Mouse (Mus musculus): ENCODE measurements around the gene Zpr1. TPM values are rescaled to one million over a fixed set of nuclear protein-coding genes. Genes with fewer than 3 reads are reported as not detected.

Zpr1 gene
- total and polyA plus RNA-seq, 3 experiments = 35.7 to 52.0 (median 43.0) TPM

DNA sequence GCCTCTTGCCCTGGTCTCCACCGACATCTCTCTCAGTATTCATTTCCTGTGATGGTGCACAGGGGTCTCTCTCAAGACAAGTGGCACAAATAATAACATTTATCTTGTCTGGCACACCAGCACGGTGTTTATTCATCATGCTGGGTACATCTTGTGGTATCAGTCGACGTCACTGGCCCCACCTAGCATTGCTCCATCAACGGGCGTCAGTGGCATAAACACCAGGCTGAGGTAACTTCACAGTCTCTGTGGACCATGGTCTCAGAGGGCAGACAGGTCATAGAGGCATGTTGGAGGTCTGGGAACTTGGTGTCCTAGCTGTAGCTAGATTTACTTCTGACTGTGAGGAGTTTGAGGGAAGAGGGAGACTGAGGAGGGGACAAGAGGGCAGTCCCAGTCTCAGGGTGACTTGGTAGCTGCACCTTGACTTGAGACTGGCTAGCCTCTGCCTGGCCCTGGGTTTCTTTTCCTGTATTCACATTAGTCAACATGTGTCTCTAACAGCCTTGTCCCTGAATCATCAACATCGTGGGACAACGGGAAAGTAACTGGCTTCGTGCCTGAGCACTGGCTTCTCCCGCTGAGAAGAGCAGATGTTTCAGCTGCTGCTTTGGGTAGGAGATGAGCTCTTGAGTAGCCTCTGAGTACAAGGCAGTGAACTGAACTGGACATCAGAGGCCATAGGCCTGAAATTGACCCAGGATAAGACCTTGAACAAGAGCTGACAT, 16.0 kb upstream of the Zpr1 start:
- DNase-seq (ENCODE audit: low spot score) (no peak), ATAC-seq (ENCODE audit: extremely low read depth, insufficient number of reproducible peaks, low FRiP score, poor library complexity, severe bottlenecking) (no peak)
- TF ChIP-seq GATA1 (IDR thresholded peaks at IDR 0.05; ENCODE audit: borderline replicate concordance, low read length) = no peak
- TF ChIP-seq TAL1 (conservative IDR thresholded peaks at IDR 0.05; ENCODE audit: low read depth, low read length) = no peak
- no peak for TF ChIP-seq CTCF (IDR thresholded peaks at IDR 0.05; ENCODE audit: low read depth, low read length)
- no peak for TF ChIP-seq GATA2 (IDR thresholded peaks at IDR 0.05; ENCODE audit: borderline replicate concordance, low read depth, low read length)
- TF ChIP-seq POLR2AphosphoS5 (IDR thresholded peaks at IDR 0.05; ENCODE audit: insufficient replicate concordance, low read depth, low read length) = no peak
- peaks cover 64% of the 10 kb centered on the region for H3K27me3 ChIP-seq (ENCODE audit: insufficient read depth, low read length)
- peaks cover 3% of the 10 kb centered on the region; the same call in 1 of the 2 replicates for H3K4me1 ChIP-seq (ENCODE audit: insufficient read depth, low read depth, low read length)
- H3K36me3 ChIP-seq (replicated peaks) = no peaks in the 10 kb centered on the region
- H3K9me3 ChIP-seq (replicated peaks) = no peaks in the 10 kb centered on the region
- H3K4me3 ChIP-seq (ENCODE audit: low read depth, low read length) = no peak overlapping the region

- no peaks in the 10 kb centered on the region for H3K9me3 ChIP-seq (replicated peaks)
- H3K4me3 ChIP-seq (ENCODE audit: low read depth, low read length) = no peak overlapping the region
- H3K4me1 ChIP-seq (ENCODE audit: insufficient read depth, low read depth, low read length) = peaks cover 3% of the 10 kb centered on the region; the same call in 1 of the 2 replicates
- DNase-seq (ENCODE audit: low spot score) (no peak), ATAC-seq (ENCODE audit: extremely low read depth, insufficient number of reproducible peaks, low FRiP score, poor library complexity, severe bottlenecking) (no peak)
- TF ChIP-seq TAL1 (conservative IDR thresholded peaks at IDR 0.05; ENCODE audit: low read depth, low read length) = no peak
- TF ChIP-seq CTCF (IDR thresholded peaks at IDR 0.05; ENCODE audit: low read depth, low read length) = no peak
- no peak for TF ChIP-seq GATA2 (IDR thresholded peaks at IDR 0.05; ENCODE audit: borderline replicate concordance, low read depth, low read length)
- TF ChIP-seq GATA1 (IDR thresholded peaks at IDR 0.05; ENCODE audit: borderline replicate concordance, low read length) = no peak
- no peak for TF ChIP-seq POLR2AphosphoS5 (IDR thresholded peaks at IDR 0.05; ENCODE audit: insufficient replicate concordance, low read depth, low read length)
- peaks cover 66% of the 10 kb centered on the region for H3K27me3 ChIP-seq (ENCODE audit: insufficient read depth, low read length)
- no peaks in the 10 kb centered on the region for H3K36me3 ChIP-seq (replicated peaks)
These were observed 15.3 kb upstream of the Zpr1 start for GRCm38 (mm10) chr9:46257546-46257945.

DNA sequence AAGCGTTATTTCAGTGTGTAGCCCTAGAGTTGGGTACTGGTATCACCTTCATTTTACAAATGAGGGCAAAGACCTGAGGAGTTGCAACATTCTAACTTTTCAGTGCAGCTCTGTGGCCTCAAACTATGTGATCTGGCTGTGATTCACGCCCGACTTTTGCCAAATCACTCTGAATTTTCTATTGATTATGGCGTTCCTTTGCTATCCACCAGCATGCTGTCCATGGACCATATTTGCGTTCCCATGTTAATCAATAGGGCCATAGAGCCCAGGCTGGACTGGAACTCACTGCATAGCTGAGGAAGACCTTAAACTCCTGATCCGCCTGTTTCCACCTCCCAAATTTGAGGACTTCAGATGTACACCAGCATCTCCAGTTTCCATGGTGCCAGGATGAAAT, 13.8 kb upstream of the Zpr1 start:
- ATAC-seq (ENCODE audit: extremely low read depth, insufficient number of reproducible peaks, low FRiP score, poor library complexity, severe bottlenecking) = no peak
- H3K27me3 ChIP-seq (ENCODE audit: insufficient read depth, low read length) = peaks cover 60% of the 10 kb centered on the region
- TF ChIP-seq POLR2AphosphoS5 (IDR thresholded peaks at IDR 0.05; ENCODE audit: insufficient replicate concordance, low read depth, low read length) (no peak), TAL1 (conservative IDR thresholded peaks at IDR 0.05; ENCODE audit: low read depth, low read length) (no peak), GATA2 (IDR thresholded peaks at IDR 0.05; ENCODE audit: borderline replicate concordance, low read depth, low read length) (no peak), GATA1 (IDR thresholded peaks at IDR 0.05; ENCODE audit: borderline replicate concordance, low read length) (no peak), CTCF (IDR thresholded peaks at IDR 0.05; ENCODE audit: low read depth, low read length) (no peak)
- H3K4me3 ChIP-seq (ENCODE audit: low read depth, low read length) = no peak overlapping the region
- DNase-seq (ENCODE audit: low spot score) = no peak
- no peaks in the 10 kb centered on the region for H3K9me3 ChIP-seq (replicated peaks)
- H3K36me3 ChIP-seq (replicated peaks) = no peaks in the 10 kb centered on the region
- peaks cover 3% of the 10 kb centered on the region; the same call in 1 of the 2 replicates for H3K4me1 ChIP-seq (ENCODE audit: insufficient read depth, low read depth, low read length)

DNA sequence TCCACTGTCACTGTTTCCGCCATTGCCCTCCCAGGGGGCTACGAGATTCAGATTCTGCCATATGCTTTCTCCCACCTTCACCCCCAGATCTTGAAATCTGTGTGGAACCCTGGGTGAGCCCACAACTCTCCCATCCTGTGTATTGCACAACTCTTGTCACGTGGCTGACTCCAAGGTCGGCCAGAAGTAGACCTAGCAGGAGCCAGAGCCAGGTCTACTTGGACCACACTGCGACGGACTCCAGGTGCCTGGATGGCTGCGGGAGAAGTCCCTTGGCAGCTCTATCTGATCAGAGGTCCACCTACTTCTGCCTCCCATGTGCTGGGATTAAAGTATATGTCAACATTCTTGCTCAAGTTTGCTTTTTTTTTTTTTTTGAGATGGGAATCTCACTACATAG, 11.7 kb upstream of the Zpr1 start:
- DNase-seq (ENCODE audit: low spot score) (no peak), ATAC-seq (ENCODE audit: extremely low read depth, insufficient number of reproducible peaks, low FRiP score, poor library complexity, severe bottlenecking) (no peak)
- TF ChIP-seq CTCF (IDR thresholded peaks at IDR 0.05; ENCODE audit: low read depth, low read length) (no peak), GATA1 (IDR thresholded peaks at IDR 0.05; ENCODE audit: borderline replicate concordance, low read length) (no peak), POLR2AphosphoS5 (IDR thresholded peaks at IDR 0.05; ENCODE audit: insufficient replicate concordance, low read depth, low read length) (no peak), TAL1 (conservative IDR thresholded peaks at IDR 0.05; ENCODE audit: low read depth, low read length) (no peak), GATA2 (IDR thresholded peaks at IDR 0.05; ENCODE audit: borderline replicate concordance, low read depth, low read length) (no peak)
- H3K36me3 ChIP-seq (replicated peaks) = no peaks in the 10 kb centered on the region
- H3K4me3 ChIP-seq (ENCODE audit: low read depth, low read length) = no peak overlapping the region
- peaks cover 3% of the 10 kb centered on the region; the same call in 1 of the 2 replicates for H3K4me1 ChIP-seq (ENCODE audit: insufficient read depth, low read depth, low read length)
- peaks cover 59% of the 10 kb centered on the region for H3K27me3 ChIP-seq (ENCODE audit: insufficient read depth, low read length)
- no peaks in the 10 kb centered on the region for H3K9me3 ChIP-seq (replicated peaks)

GRCm38 (mm10) chr9:46268343-46268873, 4.5 kb upstream of the Zpr1 start, which contains the start of gene Apoa5:
Gene Apoa5, plus strand, starts transcription at chr9:46268633.
- Histone ChIP-seq H3K9me3 (replicated peaks) (no peaks in the 10 kb centered on the region), H3K36me3 (replicated peaks) (peaks cover 10% of the 10 kb centered on the region), H3K4me1 (ENCODE audit: insufficient read depth, low read depth, low read length) (peaks cover 20% of the 10 kb centered on the region), H3K4me3 (ENCODE audit: low read depth, low read length) (no peak within 1 kb of the TSS), H3K27me3 (ENCODE audit: insufficient read depth, low read length) (peaks cover 53% of the 10 kb centered on the region)
- no peak for ATAC-seq (ENCODE audit: extremely low read depth, insufficient number of reproducible peaks, low FRiP score, poor library complexity, severe bottlenecking)
- no peak for TF ChIP-seq GATA2 (IDR thresholded peaks at IDR 0.05; ENCODE audit: borderline replicate concordance, low read depth, low read length)
- TF ChIP-seq POLR2AphosphoS5 (IDR thresholded peaks at IDR 0.05; ENCODE audit: insufficient replicate concordance, low read depth, low read length) = no peak
- TF ChIP-seq GATA1 (IDR thresholded peaks at IDR 0.05; ENCODE audit: borderline replicate concordance, low read length) = no peak
- TF ChIP-seq CTCF (IDR thresholded peaks at IDR 0.05; ENCODE audit: low read depth, low read length) = no peak
- TF ChIP-seq TAL1 (conservative IDR thresholded peaks at IDR 0.05; ENCODE audit: low read depth, low read length) = no peak
- DNase-seq (ENCODE audit: low spot score) = no peak

- Histone ChIP-seq H3K9me3 (replicated peaks) (no peaks in the 10 kb centered on the region), H3K27me3 (ENCODE audit: insufficient read depth, low read length) (peaks cover 46% of the 10 kb centered on the region), H3K4me3 (ENCODE audit: low read depth, low read length) (no peak overlapping the region), H3K4me1 (ENCODE audit: insufficient read depth, low read depth, low read length) (peaks cover 24% of the 10 kb centered on the region), H3K36me3 (replicated peaks) (peaks cover 15% of the 10 kb centered on the region)
- DNase-seq (ENCODE audit: low spot score) (no peak), ATAC-seq (ENCODE audit: extremely low read depth, insufficient number of reproducible peaks, low FRiP score, poor library complexity, severe bottlenecking) (no peak)
- TF ChIP-seq TAL1 (conservative IDR thresholded peaks at IDR 0.05; ENCODE audit: low read depth, low read length) (no peak), POLR2AphosphoS5 (IDR thresholded peaks at IDR 0.05; ENCODE audit: insufficient replicate concordance, low read depth, low read length) (no peak), GATA1 (IDR thresholded peaks at IDR 0.05; ENCODE audit: borderline replicate concordance, low read length) (no peak), CTCF (IDR thresholded peaks at IDR 0.05; ENCODE audit: low read depth, low read length) (no peak), GATA2 (IDR thresholded peaks at IDR 0.05; ENCODE audit: borderline replicate concordance, low read depth, low read length) (no peak)
These were observed 3.7 kb upstream of the Zpr1 start for GRCm38 (mm10) chr9:46269125-46269524.

Measured in G1E (cell line).